Mouse (Mus musculus) embryonic stem cell, embryonic (primary cell): Measurements from ENCODE around the gene Agbl4.

Source experiments
- CTCF ChIA-PET, 4 experiments: fragments of 300-600 bp in 2 of 4; fragments of 350-600 bp in 2 of 4; sonication (Branson Sonifier 250); formaldehyde crosslinking; loops; one replicate each; lab custom pipeline; 2022; ENCODE audit warnings: inconsistent platforms in 2 of 4; lab: Charles Lee
- POLR2A ChIA-PET, 4 experiments: fragments of 300-600 bp in 2 of 4; fragments of 350-600 bp in 2 of 4; sonication (Branson Sonifier 250); formaldehyde crosslinking; loops; one replicate each; lab custom pipeline; 2022; ENCODE audit warnings: antibody characterized with exemption in 4 of 4, inconsistent platforms in 1 of 4; lab: Charles Lee

Gene Agbl4

GRCm38 (mm10) chr4:111638948-111639708 lies 1241.7 kb downstream of the Agbl4 start:
- POLR2A ChIA-PET: interaction anchor here in 1 of 4 experiments (1.2 kb wide), 1 partner anchor 11 kb away, joined by 3 read pairs; no protein-coding TSS in a partner anchor
- CTCF ChIA-PET: interaction anchor here in 1 of 4 experiments (0.7 to 1.4 kb wide), 3 partner anchors 13 to 145 kb away, joined by 3 to 7 read pairs (median 7); no protein-coding TSS in a partner anchor

GRCm38 (mm10) chr4:111645117-111645830 lies 1247.8 kb downstream of the Agbl4 start:
- CTCF ChIA-PET: interaction anchor here (0.6 to 1.3 kb wide), 14 partner anchors 12 to 179 kb away, joined by 3 to 11 read pairs (median 4); no protein-coding TSS in a partner anchor
- POLR2A ChIA-PET: interaction anchor here in 1 of 4 experiments (0.9 kb wide), 1 partner anchor 19 kb away, joined by 4 read pairs; no protein-coding TSS in a partner anchor

GRCm38 (mm10) chr4:111645831-111646166 lies 1248.3 kb downstream of the Agbl4 start:
- CTCF ChIA-PET: interaction anchor here (0.6 to 1.3 kb wide), 13 partner anchors 13 to 152 kb away, joined by 3 to 9 read pairs (median 4); no protein-coding TSS in a partner anchor
- POLR2A ChIA-PET: interaction anchor here in 1 of 4 experiments (0.9 kb wide), 1 partner anchor 20 kb away, joined by 4 read pairs; no protein-coding TSS in a partner anchor

DNA sequence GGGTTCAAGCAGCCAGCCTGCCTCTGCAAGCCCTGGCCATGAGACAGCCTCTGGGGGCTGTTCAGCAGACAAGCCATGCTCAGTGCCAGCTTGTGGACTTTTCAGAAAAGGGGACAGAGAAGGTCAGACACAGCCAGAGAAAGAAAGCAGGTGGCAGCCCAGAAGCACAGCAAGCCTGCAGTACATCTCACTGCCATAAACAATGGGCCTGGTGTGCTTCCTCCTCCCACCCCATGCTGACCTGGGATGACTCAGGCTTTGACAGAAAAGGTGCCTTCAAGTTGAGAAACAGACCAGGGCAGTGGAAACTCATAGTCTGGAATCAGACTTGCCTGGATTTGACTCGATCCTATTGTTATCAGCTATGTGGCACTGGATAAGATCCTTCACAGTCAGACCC lies 1256.0 kb downstream of the Agbl4 start:
- ChIA-PET CTCF (interaction anchor here in 2 of 4 experiments (0.6 to 1.4 kb wide), 2 partner anchors 27 to 34 kb away, joined by 3 read pairs; no protein-coding TSS in a partner anchor), POLR2A (interaction anchor here in 1 of 4 experiments (0.9 to 2.9 kb wide), 2 partner anchors 11 to 67 kb away, joined by 3 to 8 read pairs; partner anchors contain the start of gene Spata6)

- CTCF ChIA-PET: interaction anchor here in 3 of 4 experiments (0.5 to 1.5 kb wide), 5 partner anchors 18 to 290 kb away, joined by 3 to 5 read pairs (median 3); no protein-coding TSS in a partner anchor
- POLR2A ChIA-PET: interaction anchor here in 2 of 4 experiments (0.9 to 2.5 kb wide), 6 partner anchors 10 to 29 kb away, joined by 3 to 8 read pairs (median 4); no protein-coding TSS in a partner anchor
These were observed 1266.3 kb downstream of the Agbl4 start for GRCm38 (mm10) chr4:111663730-111664129.

- ChIA-PET POLR2A (interaction anchor here in 1 of 4 experiments (1.1 to 2.5 kb wide), 5 partner anchors 10 to 28 kb away, joined by 3 to 8 read pairs (median 5); no protein-coding TSS in a partner anchor), CTCF (interaction anchor here in 2 of 4 experiments (1.0 to 1.5 kb wide), 3 partner anchors 19 to 23 kb away, joined by 3 to 5 read pairs (median 3); no protein-coding TSS in a partner anchor)
These were observed 1266.7 kb downstream of the Agbl4 start for GRCm38 (mm10) chr4:111664146-111664545.

DNA sequence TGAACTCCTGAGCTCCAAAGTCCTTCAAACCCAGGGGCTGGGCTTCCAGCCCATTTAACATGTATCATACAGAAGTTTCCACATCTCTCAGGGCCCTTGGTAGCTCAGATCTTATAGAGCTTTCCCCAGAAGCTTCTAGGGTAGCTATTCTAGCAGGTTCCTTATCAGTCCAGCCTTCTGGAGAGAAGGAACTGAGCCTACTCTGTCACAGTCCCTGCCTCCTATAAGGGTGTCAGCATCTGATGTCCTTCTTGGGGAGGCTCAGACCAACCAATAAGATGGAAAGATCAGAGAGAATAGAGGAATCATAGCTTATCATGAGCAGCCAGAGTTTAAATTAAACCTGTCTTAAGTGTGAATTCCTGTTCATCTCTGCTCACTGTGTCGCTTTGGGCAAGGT lies 1269.3 kb downstream of the Agbl4 start:
- POLR2A ChIA-PET: interaction anchor here in 1 of 4 experiments (0.9 to 1.1 kb wide), 2 partner anchors 16 to 70 kb away, joined by 3 read pairs; no protein-coding TSS in a partner anchor

GRCm38 (mm10) chr4:111669369-111669768 lies 1271.9 kb downstream of the Agbl4 start:
- CTCF ChIA-PET: no interaction called here
- POLR2A ChIA-PET: no interaction called here

More for the DNA sequence above, 1269.3 kb downstream of the Agbl4 start:
- CTCF ChIA-PET: interaction anchor here in 1 of 4 experiments (2.1 kb wide), 1 partner anchor 21 kb away, joined by 7 read pairs; no protein-coding TSS in a partner anchor

DNA sequence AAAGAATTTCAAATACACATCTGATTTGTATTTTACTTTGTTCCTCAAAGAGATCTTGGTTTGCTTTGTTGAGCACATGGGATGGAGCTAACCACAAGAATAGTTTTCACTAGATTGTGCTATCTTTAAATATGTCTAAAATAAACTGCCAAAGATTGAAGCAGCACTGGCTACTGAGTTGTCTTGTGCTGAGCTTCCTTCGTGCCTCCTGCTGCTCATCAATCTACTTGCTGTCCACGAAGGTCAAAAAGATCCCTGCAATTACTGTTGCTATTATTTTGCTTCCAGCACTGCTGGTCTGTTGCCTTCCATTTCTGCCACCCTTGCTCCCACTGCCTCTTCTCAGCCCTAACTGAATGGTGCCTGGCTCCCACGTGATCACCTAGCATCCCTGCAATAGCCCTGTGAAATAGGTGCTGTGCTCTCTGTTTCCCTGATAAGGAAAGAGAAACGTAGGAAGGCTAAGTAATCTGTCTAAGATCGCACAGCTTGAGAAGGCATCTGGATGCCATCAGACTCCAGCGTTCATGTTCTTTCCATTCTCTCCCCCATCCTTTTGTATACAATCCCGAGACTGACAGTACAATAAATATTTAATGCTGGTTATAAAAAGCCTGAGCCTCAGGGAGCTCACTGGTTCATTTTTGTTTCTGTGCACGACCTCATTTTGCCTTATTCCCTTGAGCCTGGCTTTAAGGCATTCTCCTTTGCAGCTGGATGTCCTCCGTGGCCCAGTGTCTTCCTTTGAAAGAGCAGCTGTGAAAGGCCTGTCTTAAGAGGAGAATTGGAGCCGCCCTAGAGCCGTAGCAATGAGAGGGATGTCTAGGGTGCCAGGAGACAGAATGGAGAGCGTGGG lies 1273.3 kb downstream of the Agbl4 start:
- CTCF ChIA-PET: interaction anchor here in 1 of 4 experiments (0.8 kb wide), 2 partner anchors 16 to 17 kb away, joined by 3 to 4 read pairs; no protein-coding TSS in a partner anchor
- POLR2A ChIA-PET: interaction anchor here in 1 of 4 experiments (1.2 to 1.6 kb wide), 2 partner anchors 9 to 12 kb away, joined by 3 read pairs; no protein-coding TSS in a partner anchor

DNA sequence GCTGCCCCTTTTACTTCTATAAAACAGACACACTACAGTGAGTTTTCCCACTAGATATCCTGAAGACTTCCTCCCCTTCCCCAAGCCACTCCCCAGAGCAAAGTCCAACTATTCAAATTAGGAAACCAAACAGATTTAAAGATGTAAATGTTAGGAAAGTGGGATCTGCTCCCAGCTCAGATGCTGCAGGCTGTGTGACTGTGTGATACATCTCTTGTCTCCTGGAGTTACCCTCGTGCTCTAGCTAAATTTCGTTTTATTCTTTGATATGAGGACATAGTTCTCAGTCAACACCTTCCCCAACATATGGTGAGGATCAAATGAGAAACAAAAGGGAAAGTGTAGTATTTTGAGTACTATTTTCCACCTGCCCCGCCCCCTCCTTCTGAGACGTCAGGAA lies 1274.0 kb downstream of the Agbl4 start:
- CTCF ChIA-PET: interaction anchor here in 1 of 4 experiments (0.8 kb wide), 1 partner anchor 16 kb away, joined by 4 read pairs; no protein-coding TSS in a partner anchor
- POLR2A ChIA-PET: interaction anchor here in 1 of 4 experiments (1.2 to 2.2 kb wide), 3 partner anchors 10 to 11 kb away, joined by 3 to 6 read pairs (median 3); no protein-coding TSS in a partner anchor

- ChIA-PET CTCF (no interaction called here), POLR2A (interaction anchor here in 1 of 4 experiments (1.4 kb wide), 1 partner anchor 19 kb away, joined by 4 read pairs; no protein-coding TSS in a partner anchor)
These were observed 1276.4 kb downstream of the Agbl4 start for GRCm38 (mm10) chr4:111673904-111674303.

- CTCF ChIA-PET: no interaction called here
- POLR2A ChIA-PET: interaction anchor here in 1 of 4 experiments (1.2 to 2.0 kb wide), 4 partner anchors 9 to 32 kb away, joined by 3 to 6 read pairs (median 4); no protein-coding TSS in a partner anchor
These were observed 1284.5 kb downstream of the Agbl4 start for GRCm38 (mm10) chr4:111681926-111682325.

DNA sequence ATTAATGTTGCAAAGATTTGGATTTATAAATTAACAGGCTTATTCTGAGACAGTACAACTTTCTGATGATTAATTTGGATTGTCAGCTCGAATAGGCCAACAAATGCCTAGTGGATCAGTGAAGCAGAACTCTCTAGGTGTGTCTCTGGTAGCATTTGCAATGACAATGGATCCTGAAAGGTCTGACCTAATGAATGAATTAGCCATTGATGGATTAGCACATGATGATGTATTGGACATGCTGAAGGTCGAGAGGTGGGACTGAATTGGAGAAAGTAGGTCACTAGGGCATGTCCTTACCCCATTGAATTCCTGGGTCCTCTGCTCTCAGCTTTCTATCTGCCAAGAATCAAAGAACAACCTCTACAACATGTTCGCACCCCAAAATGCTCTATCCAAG lies 1285.3 kb downstream of the Agbl4 start:
- CTCF ChIA-PET: no interaction called here
- POLR2A ChIA-PET: interaction anchor here in 2 of 4 experiments (0.5 to 2.0 kb wide), 10 partner anchors 10 to 59 kb away, joined by 3 to 6 read pairs (median 3); no protein-coding TSS in a partner anchor

DNA sequence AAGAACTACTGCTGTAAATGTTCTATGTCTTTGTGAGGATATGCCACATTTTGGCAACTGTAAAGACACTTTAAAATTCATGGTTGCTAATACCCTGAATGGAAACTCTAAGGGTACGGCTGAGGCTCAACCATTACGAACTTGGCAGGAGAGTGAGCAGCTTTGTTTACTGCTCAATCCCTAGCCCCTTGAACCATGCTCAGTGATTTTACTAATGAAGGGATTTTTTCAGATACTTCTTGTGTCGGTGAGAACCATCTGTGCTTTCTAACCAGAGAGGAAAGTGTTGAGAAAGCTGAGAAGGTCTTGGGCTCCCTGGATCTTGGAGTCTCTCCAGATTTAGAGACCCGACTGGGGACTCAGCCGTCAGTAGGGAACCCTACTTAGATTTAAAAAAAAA lies 1286.4 kb downstream of the Agbl4 start:
- ChIA-PET CTCF (interaction anchor here in 2 of 4 experiments (0.6 to 0.7 kb wide), 3 partner anchors 34 to 389 kb away, joined by 3 to 4 read pairs (median 3); no protein-coding TSS in a partner anchor), POLR2A (interaction anchor here in 1 of 4 experiments (1.0 to 1.2 kb wide), 3 partner anchors 9 to 43 kb away, joined by 3 read pairs; no protein-coding TSS in a partner anchor)

- ChIA-PET POLR2A (interaction anchor here in 1 of 4 experiments (1.6 to 2.7 kb wide), 2 partner anchors 21 to 22 kb away, joined by 6 to 8 read pairs; no protein-coding TSS in a partner anchor), CTCF (no interaction called here)
These were observed 1288.5 kb downstream of the Agbl4 start for GRCm38 (mm10) chr4:111685951-111686350.

DNA sequence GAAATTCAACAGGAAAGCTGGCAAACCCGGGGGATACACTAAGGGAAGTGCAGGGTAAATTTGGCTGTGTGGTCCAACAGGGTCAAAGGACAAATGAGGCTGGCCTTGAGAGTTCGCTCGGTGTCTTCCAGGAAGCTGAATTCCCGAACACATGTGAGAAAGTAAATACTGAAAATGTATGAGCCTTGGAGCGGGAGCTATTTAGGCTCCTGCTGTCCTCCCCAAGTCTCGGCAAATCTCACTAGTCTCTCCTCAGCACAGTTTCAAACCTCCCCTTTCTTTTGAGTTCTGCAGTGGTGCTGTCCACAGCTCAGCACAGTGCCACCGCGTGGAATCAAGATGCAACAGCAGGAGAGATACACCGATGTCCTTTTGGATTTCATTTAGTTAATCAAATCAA lies 1289.5 kb downstream of the Agbl4 start:
- CTCF ChIA-PET: interaction anchor here (0.5 to 2.4 kb wide), 46 partner anchors 8 to 1428 kb away, joined by 3 to 15 read pairs (median 4); partner anchors contain the start of gene Spata6 (in 2 of the 4)

More for the DNA sequence above, 1289.5 kb downstream of the Agbl4 start:
- POLR2A ChIA-PET: interaction anchor here in 1 of 4 experiments (0.5 to 2.7 kb wide), 3 partner anchors 22 to 244 kb away, joined by 5 to 8 read pairs (median 6); no protein-coding TSS in a partner anchor
